Mouse (Mus musculus): Measurements from ENCODE around the gene Bnc2. TPM values are rescaled to one million over a fixed set of nuclear protein-coding genes. Genes with fewer than 3 reads are reported as not detected.
A peak's percentile ranks its signal among the peaks of the same experiment; 100 is the strongest.

Bnc2 gene
- total RNA-seq, 2 experiments from 2014 or later = 3.2 to 3.9 TPM

DNA sequence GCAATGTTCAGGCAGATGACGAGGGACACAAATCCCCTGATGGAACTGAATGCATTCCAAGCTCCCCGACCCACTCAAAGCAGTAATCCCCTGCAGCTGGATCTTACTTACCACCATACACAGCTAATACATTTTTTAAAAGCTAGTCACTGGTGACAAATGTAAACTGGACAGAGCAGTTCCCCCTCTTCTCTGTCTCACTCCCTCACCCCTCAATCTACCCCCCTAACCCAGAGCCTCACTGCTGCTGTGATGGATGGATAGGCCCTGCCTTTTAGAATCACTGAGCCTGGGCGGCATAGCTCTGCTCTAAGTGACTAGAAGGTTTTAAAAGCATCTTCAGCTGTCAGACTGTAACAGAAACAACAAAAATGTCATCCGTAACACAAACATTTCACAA lies 40.3 kb downstream of the Bnc2 start:
- intact Hi-C loops (cut with DNase I) = no loop called here
- no peak for DNase-seq

DNA sequence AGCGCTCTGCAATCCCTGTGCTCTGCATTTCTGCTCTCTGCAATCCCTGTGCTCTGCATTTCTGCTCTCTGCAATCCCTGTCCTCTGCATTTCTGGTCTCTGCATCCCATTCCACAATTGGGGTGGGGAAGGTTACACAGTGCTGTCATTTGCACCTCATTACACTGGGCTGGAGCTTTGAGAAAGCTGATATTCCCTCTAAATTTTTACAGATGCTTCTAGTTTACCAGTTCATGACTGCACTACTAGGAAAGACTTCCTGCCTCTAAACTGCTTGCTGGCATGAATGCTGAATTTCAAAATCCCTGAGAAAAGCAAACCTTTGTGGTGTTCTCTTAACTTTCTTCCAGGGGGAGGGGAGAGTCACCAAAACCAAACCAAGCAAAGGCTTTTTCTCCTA lies 41.1 kb downstream of the Bnc2 start:
- intact Hi-C loops (cut with DNase I) = no loop called here
- DNase-seq = no peak

DNA sequence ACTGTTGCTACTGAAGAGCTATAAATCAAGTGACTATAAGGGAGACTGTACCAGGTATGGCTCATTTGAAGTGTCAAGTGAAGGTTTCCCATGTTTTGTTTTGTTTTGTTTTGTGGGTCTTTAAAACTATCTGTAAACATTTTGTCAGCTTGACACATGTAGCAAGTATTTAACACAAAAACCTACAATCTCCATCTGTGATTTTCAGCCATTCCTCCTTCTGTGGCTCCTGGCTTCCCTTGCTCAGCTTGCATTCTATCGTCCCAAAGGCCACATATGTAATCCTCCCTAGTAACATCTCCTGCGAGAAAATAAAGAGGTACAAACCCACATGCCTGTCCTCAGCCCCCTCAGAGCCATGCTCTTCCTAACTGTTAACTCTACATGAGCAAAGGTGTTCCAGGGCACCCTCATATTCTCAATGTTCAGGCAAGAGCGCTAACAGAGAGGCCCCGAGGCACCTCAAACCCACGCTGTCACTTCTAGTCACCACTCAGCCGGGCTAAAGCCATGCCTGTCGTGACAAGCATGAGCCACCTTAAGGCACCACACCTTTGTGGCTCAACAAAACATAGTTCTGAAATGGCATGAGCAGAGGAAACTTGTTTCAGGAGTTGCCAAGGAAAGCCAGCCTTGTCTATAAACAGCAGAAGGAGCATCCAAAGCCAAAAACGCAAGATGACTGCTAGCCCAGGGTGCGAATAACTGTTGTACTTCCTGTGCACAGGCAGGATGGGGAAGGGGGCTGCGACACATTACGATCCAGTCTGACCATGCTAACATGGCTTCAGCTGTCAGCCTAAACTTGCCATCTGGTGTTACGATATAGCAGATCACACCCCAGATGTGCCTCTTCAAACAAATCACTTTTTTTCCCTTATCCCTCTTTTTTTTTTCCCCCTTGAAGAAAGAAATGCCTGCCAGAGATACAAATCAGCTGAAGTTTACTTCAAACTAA lies 42.0 kb downstream of the Bnc2 start:
- no peak for DNase-seq
- intact Hi-C loops (cut with DNase I) = no loop called here

DNA sequence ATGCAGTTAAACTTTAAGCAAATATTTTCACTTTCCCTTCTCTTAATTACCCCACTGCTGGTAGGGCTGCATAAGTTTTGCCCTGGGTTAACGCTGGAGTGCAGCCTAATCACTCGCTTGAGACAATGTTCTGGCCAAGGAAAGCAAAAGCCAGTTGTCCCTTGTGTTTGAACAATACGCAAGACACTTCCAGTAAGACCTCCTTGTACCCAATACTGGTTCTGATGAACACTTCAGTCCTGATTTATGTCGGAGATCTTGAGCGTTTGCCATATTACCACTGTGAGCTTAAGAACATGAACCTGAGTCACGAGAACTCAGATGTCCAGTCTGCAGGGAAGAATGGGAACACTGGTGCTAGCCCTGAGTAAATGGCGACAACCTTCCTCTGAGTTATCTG lies 47.5 kb downstream of the Bnc2 start:
- intact Hi-C loops (cut with DNase I) = no loop called here
- DNase-seq = no peak

DNA sequence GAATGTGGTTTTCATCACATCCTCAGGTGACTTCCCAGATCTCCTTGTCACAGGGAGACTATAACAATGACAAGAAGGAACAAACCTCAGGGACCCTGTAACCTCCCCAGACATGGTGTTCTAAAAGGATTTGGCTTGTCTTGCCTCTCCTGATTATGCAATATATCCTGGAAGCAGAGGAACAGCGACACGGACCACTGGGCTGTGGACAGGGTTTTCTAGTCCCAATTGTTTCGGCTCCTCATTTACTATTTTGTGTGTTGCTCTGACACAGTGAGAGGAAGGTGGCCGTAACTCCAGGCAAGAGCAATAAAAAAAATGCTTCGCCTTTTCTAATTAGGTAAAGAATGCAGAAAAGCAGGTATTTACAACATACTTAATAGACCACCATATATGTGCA lies 51.8 kb downstream of the Bnc2 start:
- DNase-seq = no peak
- intact Hi-C loops (cut with DNase I) = no loop called here

DNA sequence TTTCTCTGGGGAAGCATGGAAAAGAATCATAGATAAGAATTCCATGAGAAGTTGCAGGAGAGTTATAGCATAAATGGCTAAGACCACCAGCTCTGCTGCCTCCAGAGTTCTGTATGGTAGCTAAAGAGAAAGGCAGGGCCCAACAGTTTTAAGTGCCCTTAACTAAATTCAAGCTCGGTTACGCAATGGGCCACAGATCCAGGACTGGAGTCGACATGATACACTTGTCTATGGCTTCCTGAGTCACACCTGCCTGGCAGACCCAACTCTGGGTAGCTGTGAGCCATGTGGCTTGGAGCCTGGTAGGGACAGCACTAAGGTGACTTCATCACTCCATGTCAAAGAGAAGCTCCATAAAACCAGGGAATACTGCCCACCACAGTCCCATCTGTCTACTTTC lies 53.3 kb downstream of the Bnc2 start:
- intact Hi-C loops (cut with DNase I) = no loop called here
- no peak for DNase-seq

DNA sequence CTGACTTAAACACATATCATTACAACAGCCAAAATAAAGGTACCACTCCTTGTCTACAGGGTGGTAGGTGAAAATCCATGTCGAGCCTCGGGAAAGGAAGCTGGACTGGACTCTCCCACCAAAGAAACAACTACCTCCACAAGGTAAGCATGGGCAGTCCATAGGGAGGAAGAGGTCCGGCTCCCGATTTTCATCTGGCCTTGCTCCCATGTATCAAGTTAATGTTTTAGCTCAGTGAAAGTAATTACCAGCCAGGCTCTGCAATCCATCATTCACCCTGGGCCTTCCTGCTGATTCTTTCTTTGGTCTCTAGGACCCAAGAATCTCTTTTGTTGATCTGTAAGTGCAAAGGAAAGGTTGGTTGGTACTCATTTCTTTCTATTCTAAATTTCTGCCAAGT lies 65.2 kb downstream of the Bnc2 start:
- DNase-seq = no peak
- intact Hi-C loops (cut with DNase I) = no loop called here

DNA sequence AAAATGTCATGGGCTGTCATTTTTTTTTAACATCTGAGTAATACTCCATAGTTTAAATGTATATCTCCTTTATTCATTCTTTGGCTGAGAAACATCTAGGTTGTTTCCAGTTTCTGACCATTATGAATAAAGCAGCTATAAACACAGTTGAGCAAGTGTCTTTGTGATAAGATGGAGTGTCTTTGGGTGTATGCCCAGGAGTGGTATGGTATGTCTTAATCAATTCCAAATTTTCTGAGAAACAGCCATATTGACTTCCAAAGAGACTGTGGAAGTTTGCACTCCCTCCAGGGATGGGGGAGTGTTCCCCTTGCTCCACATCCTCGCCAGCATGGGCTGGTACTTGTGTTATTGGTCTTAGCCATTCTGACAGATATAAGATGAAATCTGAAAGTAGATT lies 70.6 kb downstream of the Bnc2 start:
- intact Hi-C loops (cut with DNase I) = no loop called here
- DNase-seq = no peak

DNA sequence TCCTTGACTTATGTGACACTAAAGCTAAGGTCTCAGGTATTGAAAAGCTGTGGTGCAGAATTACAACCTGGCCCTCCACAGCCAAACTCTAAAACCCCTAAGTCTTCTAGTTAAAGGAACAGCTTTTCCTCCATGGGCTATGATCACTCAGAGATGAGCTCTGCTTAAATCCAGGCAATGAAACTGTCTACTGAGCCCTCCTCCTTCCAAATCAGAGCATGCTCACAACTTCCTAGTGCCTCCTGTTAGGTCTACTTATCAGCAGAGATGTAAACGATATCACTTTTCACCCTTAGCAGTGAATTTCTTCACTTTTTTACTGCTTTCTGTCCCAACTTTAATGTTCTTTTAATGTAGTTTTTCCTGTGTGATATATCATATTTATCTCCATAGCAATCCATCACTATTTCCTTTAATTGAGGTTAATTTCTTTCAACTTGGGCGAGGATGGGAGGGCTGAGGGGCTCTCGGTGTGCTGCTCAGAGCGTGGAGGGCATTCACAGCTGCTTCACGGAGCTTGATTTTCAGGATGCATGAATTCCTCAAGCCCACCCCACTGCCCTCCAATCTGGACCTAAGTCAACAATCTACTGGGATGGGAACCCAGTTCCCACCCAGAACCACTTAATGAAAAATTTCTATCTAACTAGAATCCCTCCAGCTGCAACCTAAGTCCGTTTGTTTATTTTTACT lies 94.7 kb downstream of the Bnc2 start:
- intact Hi-C loops (cut with DNase I) = no loop called here
- DNase-seq = no peak

DNA sequence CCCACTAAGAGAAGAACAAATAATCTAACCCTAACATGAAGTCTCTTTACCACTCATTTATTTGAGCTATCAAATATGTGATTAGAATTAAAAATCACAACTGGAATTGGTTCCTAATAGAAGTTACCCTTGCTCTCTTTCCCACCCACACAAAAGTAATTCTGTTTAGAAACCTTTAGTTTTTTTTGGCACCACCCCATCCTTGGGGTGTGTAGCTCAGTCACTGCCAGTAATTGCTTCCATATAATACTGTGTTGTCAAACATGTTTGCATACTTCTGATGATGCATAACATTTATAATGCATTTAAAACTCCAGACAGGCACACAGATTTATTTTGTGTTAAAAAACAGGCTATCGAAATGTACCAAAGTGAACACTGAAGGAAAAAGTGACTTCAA lies 96.8 kb downstream of the Bnc2 start:
- intact Hi-C loops (cut with DNase I) = no loop called here
- DNase-seq = no peak

DNA sequence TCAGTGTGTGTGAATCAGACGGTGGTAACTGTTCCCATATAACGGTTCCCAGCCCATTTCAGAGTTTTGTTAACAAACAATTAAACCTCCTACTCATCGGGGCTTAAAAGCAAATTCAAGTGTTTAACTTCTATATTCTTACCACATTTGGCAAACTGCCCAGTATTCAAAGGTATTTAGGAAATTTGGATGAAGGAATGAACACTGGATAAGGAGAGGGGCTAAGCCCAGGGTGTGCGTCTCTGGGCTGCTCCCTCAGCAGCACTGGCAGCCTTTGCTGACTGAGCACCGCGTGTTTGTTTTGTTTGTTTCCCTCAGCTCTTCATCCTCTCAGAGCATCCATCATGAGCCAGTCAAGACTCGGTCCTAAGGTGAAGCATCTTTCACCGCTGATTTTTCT lies 109.0 kb downstream of the Bnc2 start:
- intact Hi-C loops (cut with DNase I) = no loop called here
- DNase-seq = no peak

DNA sequence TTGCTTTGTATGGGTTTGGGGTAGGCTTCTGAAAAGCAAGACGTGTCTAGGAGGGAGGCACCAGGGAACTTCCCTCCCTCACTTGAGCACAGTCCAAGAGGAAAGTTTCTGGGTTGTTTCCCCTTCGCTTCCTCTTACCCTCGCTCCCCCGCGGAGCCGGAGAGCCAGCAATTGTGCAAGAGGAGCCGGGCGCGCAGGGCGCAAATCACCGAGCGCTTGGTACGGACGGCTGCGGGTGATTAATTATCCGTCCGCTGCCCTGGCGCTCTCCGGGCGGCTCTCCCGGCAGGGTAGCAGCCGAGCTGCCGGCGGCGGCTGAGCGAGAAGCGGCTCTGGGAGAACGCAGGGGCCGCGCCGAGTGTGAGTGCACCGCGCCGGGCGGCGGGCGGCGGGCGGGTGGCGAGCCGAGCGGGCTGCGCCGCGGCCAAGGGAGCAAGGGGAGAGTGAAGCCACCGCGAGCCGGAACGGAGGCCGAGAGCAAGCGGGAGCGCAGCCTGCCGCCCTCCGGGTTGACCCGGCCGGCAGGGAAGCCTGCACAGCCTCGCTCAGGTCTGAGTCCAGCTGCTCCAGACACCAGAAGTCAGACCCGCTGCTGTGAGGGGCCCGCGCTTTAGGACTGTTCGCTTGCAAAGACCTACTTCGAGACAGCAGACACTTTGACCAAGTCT lies 129.7 kb downstream of the Bnc2 start:
- intact Hi-C loops (cut with DNase I) = loop anchor here (10.0 kb wide), 1 partner anchor 481 kb away; no protein-coding TSS in a partner anchor
- DNase-seq = peak; percentile 76 to 77

DNA sequence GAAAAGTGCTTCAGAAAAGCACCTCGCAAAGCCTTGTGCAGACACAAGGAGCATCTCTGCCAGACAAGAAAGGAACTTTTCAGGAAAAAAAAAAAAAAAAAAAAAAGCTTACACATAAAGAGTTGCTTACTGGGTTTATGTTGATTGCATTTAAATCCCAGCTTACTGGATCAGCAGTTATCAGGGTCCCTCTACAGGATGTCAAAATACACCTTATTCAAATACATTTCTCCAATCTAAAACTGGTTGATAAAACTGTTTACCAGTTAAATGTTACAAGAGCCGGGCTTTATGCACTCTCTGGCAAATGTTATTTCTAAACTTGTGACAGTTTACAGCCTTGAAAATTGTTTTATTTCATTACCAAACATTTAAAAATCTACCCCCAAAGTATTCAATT lies 130.4 kb downstream of the Bnc2 start:
- intact Hi-C loops (cut with DNase I) = loop anchor here (10.0 kb wide), 1 partner anchor 480 kb away; no protein-coding TSS in a partner anchor
- DNase-seq = no peak

DNA sequence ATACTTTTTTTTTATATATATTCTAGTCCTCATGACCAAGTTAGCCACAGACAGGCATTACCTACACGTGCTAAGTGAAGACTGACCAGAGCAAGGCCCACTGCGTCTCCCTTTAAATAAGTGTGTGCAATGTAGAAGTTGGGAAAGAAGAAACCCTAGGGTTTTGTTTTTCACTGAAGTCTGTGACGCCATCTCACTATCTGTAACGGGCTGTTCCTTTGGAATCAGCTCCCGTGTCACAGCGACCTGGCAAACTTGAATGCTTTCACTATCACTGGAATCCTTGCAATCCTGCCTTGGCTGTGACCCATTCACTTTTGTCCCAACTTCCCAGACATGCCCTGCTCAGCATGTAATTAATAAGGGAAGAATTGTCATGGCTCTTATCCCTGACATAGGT lies 134.5 kb downstream of the Bnc2 start:
- intact Hi-C loops (cut with DNase I) = loop anchor here (10.0 kb wide), 1 partner anchor 476 kb away; no protein-coding TSS in a partner anchor
- DNase-seq = peak; percentile 6 to 18

DNA sequence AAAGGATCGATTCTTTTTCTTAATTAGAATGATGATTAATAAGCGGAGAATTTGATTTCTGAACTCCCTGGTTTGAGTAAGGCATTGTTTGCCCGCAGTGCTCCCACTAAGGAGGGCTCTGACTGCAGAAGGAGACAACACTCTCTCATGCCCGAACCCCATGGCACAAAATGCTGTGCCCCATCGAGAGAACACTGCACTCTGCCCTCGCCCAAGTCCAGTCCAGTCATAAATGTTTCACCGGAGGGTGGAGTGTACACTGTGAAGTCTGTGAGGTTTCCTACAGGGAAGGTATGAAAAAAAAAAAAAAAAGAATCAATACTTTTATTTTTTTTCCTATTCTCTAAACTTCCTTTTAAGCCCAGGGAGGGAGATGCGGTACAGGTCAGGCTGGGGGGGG lies 135.7 kb downstream of the Bnc2 start:
- intact Hi-C loops (cut with DNase I) = no loop called here
- DNase-seq = no peak

DNA sequence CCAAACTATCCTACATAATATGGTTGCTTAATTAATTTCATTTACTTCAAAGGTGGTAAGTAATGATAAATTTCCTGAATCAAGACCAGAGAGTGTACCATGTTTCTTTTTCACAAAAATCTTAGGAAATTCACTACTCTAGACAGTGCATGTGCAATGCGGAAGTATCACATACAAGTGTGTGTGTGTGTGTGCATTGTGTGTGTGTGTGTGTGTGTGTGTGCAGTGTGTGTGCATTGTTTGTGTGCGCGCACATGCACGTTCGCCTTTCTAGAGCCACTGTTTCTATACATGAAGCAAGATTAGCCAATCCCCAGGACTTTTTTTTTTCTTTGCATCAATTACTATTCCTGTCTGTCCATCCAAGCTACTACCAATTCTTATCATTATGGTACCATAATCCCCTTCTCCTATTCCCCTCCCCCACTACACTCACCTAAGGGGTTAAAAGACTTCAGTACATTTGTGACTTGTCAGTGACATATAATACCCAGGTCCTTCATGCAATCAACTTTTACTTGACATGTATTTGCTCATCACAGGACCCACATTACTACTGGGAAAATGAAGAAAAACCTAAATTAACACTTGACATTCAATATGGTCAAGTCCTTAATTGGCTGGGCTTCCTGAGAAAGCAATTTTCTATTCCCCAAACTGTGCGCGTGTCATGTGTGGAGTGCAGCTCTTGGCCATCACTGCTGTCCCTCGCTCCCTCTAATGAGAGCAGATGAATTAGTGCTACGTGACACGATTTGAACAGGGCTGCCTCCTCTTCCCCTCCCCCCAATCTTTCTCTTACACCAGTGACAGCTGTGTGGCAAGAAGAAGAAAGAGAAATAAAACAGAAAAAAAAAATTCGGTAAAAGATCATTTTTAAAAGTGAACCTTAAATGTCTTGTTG lies 145.9 kb downstream of the Bnc2 start:
- intact Hi-C loops (cut with DNase I) = no loop called here

DNA sequence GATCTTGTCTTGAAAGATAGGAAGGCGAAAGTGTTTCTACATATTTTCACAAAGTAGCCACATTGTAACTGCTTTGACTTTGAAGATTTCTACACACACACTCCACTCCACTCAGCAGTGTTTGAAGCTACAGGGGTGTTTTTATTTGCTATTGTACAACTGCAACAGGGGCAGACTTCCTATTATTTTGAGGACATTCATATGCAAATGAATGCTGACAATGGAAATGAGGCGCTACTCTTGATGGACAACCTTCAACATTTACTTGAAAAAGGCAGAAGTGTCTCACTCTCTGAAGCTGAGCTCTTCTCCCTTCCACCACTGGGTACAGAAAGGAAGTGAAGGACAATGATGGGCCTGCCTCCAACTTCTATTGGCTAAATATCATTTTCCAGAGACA lies 146.7 kb downstream of the Bnc2 start:
- intact Hi-C loops (cut with DNase I) = no loop called here
- DNase-seq = no peak

More for the DNA sequence above, 145.9 kb downstream of the Bnc2 start:
- no peak for DNase-seq

DNA sequence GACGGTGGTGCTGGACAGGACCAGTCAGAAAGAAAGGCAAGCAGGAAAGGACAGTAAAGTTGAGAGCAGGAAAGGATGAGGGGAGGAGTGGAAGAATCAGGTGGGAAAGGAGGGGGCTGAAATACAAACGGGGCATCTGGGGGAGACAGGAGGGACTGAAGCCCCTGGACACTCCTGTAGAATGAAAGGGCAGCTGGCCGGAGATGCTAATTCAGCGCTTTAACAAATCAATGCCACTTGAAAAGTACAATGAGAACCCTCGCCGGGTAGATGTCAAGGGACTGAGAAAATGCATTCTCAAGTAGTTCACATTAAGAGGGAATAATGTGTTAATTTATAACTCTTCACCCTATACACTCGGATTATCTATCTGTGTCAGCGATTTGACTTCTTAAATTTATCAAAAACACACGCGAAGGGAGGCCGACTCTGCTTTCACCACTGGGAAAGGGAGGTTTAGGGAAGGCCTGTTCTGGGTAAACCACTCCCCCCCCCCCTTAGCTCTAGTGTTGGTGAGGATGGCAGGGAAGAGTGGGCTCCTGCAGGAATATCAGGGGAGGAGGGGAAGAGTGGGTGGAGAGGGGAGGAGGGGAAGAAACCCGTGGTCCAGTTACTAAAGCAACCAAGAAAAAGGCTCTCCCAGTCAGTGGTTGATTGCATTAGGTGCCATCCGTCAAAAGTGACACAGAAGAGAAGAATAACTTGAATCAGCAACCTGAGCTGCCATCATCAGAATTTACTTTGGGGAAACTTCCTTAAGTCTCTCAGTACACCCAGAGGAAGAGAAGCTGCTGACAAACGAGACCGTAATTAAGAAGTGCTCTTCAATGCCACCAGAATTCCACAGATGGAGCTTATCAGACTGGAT lies 147.8 kb downstream of the Bnc2 start:
- intact Hi-C loops (cut with DNase I) = no loop called here
- DNase-seq = no peak

DNA sequence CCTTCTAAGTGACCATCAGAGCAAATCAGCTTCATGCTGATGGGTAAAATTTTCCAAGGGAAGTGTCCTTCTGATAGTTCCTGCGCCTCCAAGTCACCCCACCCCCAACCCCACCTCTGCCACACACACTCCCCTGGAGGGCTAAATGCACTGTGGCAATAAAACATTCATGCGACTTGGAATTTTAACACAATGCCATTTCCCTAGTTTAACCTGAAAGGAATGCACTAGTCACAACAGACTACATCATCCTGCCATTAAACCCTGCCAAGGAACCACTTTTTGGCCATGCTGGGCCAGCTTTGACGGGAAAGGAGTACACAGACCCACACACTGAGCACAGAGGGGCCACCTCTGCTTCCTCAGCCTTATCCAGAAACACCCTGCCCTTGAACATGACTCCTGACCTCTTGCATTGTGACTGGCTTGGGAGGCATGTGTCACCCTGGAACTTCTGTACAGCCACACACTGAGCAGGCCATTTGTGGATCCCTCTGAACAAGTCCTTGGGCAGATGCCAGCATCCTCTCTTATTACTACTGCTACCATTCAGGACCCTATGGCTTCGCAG lies 151.3 kb downstream of the Bnc2 start:
- DNase-seq = peak in 1 of 2 experiments; percentile 33
- intact Hi-C loops (cut with DNase I) = no loop called here
